Mouse (Mus musculus) ES-E14 (cell line): ENCODE data around the gene Dock9.

Experiments used
- CHD2 ChIP-seq: IDR thresholded peaks from 2 replicates; pipeline ENCODE4 v1.6.1; 2014; ENCODE audit warnings: mild to moderate bottlenecking, low read depth, low read length, inconsistent platforms
- MAFK ChIP-seq: IDR thresholded peaks from 2 replicates; pipeline ENCODE4 v1.6.1; 2014; ENCODE audit warnings: mild to moderate bottlenecking, low read depth, low read length, inconsistent platforms; ENCODE audit not compliant: insufficient read depth
- ZNF384 ChIP-seq: IDR thresholded peaks from 2 replicates; pipeline ENCODE4 v1.6.1; 2012; ENCODE audit warnings: low read depth, low read length, inconsistent platforms

DNA sequence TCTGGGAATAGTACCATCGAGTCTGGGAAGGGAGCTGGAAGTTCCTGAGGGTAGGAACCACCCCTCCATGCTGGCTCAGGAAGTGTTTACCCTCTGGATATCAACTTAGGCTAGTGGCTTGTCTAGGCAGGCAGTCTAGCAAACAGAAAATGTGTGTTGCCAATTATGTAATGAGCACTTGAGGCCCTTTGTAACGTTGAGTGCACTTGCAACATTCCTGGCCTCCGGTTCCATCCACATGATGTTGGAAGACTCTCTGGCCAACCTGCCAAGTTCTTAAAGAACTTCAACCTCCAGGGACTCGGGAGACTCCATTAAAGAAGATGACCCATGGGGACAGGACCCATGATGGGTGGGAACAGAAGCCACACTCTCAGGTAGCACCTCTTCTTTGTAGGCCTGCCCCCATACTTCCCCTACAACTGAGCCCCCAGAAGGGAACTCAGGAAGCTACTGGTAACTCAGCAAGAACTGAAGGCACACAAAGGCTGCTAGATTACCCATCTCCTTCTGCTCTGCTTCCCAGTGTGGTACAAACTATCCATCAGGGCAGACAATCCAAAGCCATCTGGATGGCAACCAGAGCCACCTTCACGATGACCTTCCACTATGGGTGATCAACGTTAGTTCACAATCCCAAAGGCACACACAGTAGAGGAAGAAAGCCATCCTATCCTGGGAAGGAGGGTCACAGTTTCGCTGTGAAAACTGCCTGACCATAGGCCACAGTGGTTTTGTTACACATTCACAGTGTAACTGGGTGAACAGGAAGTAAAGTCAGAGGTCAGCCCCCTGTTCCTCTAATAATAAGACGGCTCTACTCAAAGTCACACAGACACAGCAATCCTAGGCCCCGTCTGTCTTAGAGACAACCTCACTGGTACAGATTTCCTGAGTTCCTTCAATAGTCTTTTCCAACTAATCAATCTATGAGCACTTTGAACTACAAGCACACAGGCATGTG is 77.7 kb downstream of the Dock9 start:
- TF ChIP-seq ZNF384: no peak
- no peak for TF ChIP-seq CHD2
- no peak for TF ChIP-seq MAFK
